Mouse (Mus musculus): ENCODE measurements around the gene Zfp30.

Zfp30 gene

GRCm38 (mm10) chr7:29783871-29784551, at the start of gene Zfp30:
Gene Zfp30, plus strand, starts transcription at chr7:29783998.
- peak; percentile 76 for DNase-seq (ENCODE audit: low read depth, low spot score)

- no peak for DNase-seq (ENCODE audit: low read depth, low spot score)
These were observed 41.5 kb upstream of the Zfp30 start for GRCm38 (mm10) chr7:29742258-29742657.

- no peak for DNase-seq (ENCODE audit: low read depth, low spot score)
These were observed 23.3 kb upstream of the Zfp30 start for GRCm38 (mm10) chr7:29760476-29760875.

- no peak for DNase-seq (ENCODE audit: low read depth, low spot score)
These were observed 19.1 kb upstream of the Zfp30 start for GRCm38 (mm10) chr7:29764702-29765101.

GRCm38 (mm10) chr7:29767058-29767686, 16.6 kb upstream of the Zfp30 start:
- DNase-seq (ENCODE audit: low read depth, low spot score) = peak; percentile 84

- peak; percentile 94 for DNase-seq (ENCODE audit: low read depth, low spot score)
These were observed 15.5 kb upstream of the Zfp30 start, which contains the start of gene Zfp84 for GRCm38 (mm10) chr7:29768090-29768900. Gene Zfp84, plus strand, starts transcription at chr7:29768552.

- DNase-seq (ENCODE audit: low read depth, low spot score) = no peak
These were observed 14.8 kb upstream of the Zfp30 start for GRCm38 (mm10) chr7:29768980-29769379.

- no peak for DNase-seq (ENCODE audit: low read depth, low spot score)
These were observed 10.3 kb upstream of the Zfp30 start for GRCm38 (mm10) chr7:29773503-29773902.

GRCm38 (mm10) chr7:29774371-29774770, 9.4 kb upstream of the Zfp30 start:
- no peak for DNase-seq (ENCODE audit: low read depth, low spot score)

GRCm38 (mm10) chr7:29776568-29776967, 7.2 kb upstream of the Zfp30 start:
- DNase-seq (ENCODE audit: low read depth, low spot score) = no peak

GRCm38 (mm10) chr7:29777372-29777771, 6.4 kb upstream of the Zfp30 start:
- no peak for DNase-seq (ENCODE audit: low read depth, low spot score)

- no peak for DNase-seq (ENCODE audit: low read depth, low spot score)
These were observed 1.2 kb downstream of the Zfp30 start for GRCm38 (mm10) chr7:29785023-29785422.

GRCm38 (mm10) chr7:29785888-29786287, 2.1 kb downstream of the Zfp30 start:
- no peak for DNase-seq (ENCODE audit: low read depth, low spot score)

GRCm38 (mm10) chr7:29792906-29793305, 9.1 kb downstream of the Zfp30 start:
- DNase-seq (ENCODE audit: low read depth, low spot score) = no peak

GRCm38 (mm10) chr7:29807046-29807445, 23.2 kb downstream of the Zfp30 start:
- DNase-seq (ENCODE audit: low read depth, low spot score) = no peak

- no peak for DNase-seq (ENCODE audit: low read depth, low spot score)
These were observed 28.4 kb downstream of the Zfp30 start for GRCm38 (mm10) chr7:29812244-29812643.

- DNase-seq (ENCODE audit: low read depth, low spot score) = no peak
These were observed 30.6 kb downstream of the Zfp30 start for GRCm38 (mm10) chr7:29814381-29814780.

- DNase-seq (ENCODE audit: low read depth, low spot score) = no peak
These were observed 31.4 kb downstream of the Zfp30 start for GRCm38 (mm10) chr7:29815061-29815784.

- peak; percentile 91 for DNase-seq (ENCODE audit: low read depth, low spot score)
These were observed 32.2 kb downstream of the Zfp30 start, which contains the start of gene Zfp790 for GRCm38 (mm10) chr7:29815910-29816429. Gene Zfp790, plus strand, starts transcription at chr7:29816114.

GRCm38 (mm10) chr7:29818619-29819254, 34.9 kb downstream of the Zfp30 start:
- peak; percentile 82 for DNase-seq (ENCODE audit: low read depth, low spot score)

- no peak for DNase-seq (ENCODE audit: low read depth, low spot score)
These were observed 44.2 kb downstream of the Zfp30 start for GRCm38 (mm10) chr7:29828001-29828400.
